8 mouse cellular contexts compared by ENCODE assay signal in the genomic region with DNA sequence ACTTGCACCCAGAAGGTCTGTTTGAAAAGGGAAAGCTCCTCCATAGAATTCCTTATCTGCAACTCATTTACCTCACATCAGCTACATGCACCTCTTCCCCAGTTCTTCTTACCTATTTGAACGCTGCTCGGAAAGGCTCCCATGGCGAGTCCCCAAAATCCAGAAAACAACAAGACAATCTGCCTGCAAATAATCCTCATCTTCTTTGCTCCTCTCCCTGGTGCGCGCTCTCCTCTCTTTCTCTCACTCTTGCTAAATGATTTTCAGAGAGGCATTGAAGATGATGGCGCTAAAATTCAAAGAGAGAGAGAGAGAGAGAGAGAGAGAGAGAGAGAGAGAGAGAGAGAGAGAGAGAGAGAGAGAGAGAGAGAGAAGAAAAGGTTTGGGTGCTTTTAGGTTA. TPM values are rescaled to one million over a fixed set of nuclear protein-coding genes. Genes with fewer than 3 reads are reported as not detected.
A peak's percentile ranks its signal among the peaks of the same experiment; 100 is the strongest.
DNase-seq lines count a peak whose midpoint lies in the region; ATAC-seq lines count a peak whose summit lies in the region.

No protein-coding gene starts in this region.

- 0% methylated on average over 6 of the region's 6 CpGs for WGBS in forebrain, embryonic 13.5 days
- under 1% methylated on average over 5 of the region's 6 CpGs for WGBS in midbrain, embryonic 11.5 days

- H3K4me2 ChIP-seq in forebrain, embryonic 13.5 days: peak overlapping the region; percentile 66
- peak overlapping the region; percentile 57 for H3K4me2 ChIP-seq in midbrain, embryonic 11.5 days

- ATAC-seq in forebrain, embryonic 13.5 days: no peak
- no peak for ATAC-seq in midbrain, embryonic 11.5 days (ENCODE audit: low FRiP score)

- peak overlapping the region; percentile 78 for H3K9ac ChIP-seq in forebrain, embryonic 13.5 days
- H3K9ac ChIP-seq in midbrain, embryonic 11.5 days (ENCODE audit: low read length): peak overlapping the region; percentile 47

- H3K9me3 ChIP-seq in forebrain, embryonic 13.5 days (replicated peaks): no peaks in the 10 kb centered on the region
- H3K9me3 ChIP-seq in midbrain, embryonic 11.5 days (ENCODE audit: control insufficient read depth, low read length): no peaks in the 10 kb centered on the region

- H3K4me1 ChIP-seq in forebrain, embryonic 13.5 days: peaks cover 3% of the 10 kb centered on the region; the same call in 1 of the 2 replicates
- H3K4me1 ChIP-seq in midbrain, embryonic 11.5 days (ENCODE audit: control insufficient read depth, insufficient read depth, low read length): no peaks in the 10 kb centered on the region

- peak overlapping the region; percentile 91 for H3K27ac ChIP-seq in forebrain, embryonic 13.5 days
- no peak overlapping the region; the same call in 1 of the 2 replicates for H3K27ac ChIP-seq in midbrain, embryonic 11.5 days (ENCODE audit: low read depth, low read length)

- no peaks in the 10 kb centered on the region for H3K27me3 ChIP-seq in forebrain, embryonic 13.5 days
- no peaks in the 10 kb centered on the region for H3K27me3 ChIP-seq in midbrain, embryonic 11.5 days (ENCODE audit: control insufficient read depth, insufficient read depth, low read length)

- H3K36me3 ChIP-seq in forebrain, embryonic 13.5 days (ENCODE audit: poor library complexity, severe bottlenecking): no peaks in the 10 kb centered on the region
- H3K36me3 ChIP-seq in midbrain, embryonic 11.5 days (ENCODE audit: control insufficient read depth, insufficient read depth, low read length): no peaks in the 10 kb centered on the region

- DNase-seq in kidney, postnatal 4 days: peak; percentile 3 to 6
- no peak for DNase-seq in kidney, postnatal 25 days
- DNase-seq in cerebellum, adult 9-10 months: peak; percentile 69
- peak; percentile 94 for DNase-seq in midbrain, embryonic 11.5 days (ENCODE audit: low spot score, missing footprints)
- DNase-seq in thymus, postnatal 25 days: no peak
- no peak for DNase-seq in adrenal gland, adult 8-10 months
- DNase-seq in yolk sac, embryonic 10.5 days (ENCODE audit: low spot score): no peak

- peak overlapping the region; percentile 68 for H3K4me3 ChIP-seq in forebrain, embryonic 13.5 days
- H3K4me3 ChIP-seq in midbrain, embryonic 11.5 days (ENCODE audit: low read depth, low read length): peak overlapping the region; percentile 63

RNA-seq across cellular contexts. Expression of gene Gria4, which starts 1.0 kb away (rescaled TPM):
- polyA plus RNA-seq in forebrain, embryonic 13.5 days (2015; fragmentation: Nextera tagmentation; extraction: Ambion mirVana): 13.3 and 16.3 TPM in 2 replicates
- polyA plus RNA-seq in midbrain, embryonic 11.5 days (2014; fragmentation: Nextera tagmentation; extraction: Ambion mirVana): 7.2 and 8.5 TPM in 2 replicates
- 1 to 10 TPM; 2.7 to 6.2 (median 4.7) TPM for total RNA-seq in adrenal gland, adult 8-10 months (2022)

Comparison
In these comparisons a context has a peak if more than half of its experiments do, and no peak if none do; other contexts are left out.
1. DNase-seq: peak in kidney, postnatal 4 days (2 of 2), cerebellum, adult 9-10 months (single experiment) and midbrain, embryonic 11.5 days (single experiment); none in kidney, postnatal 25 days (0 of 2), thymus, postnatal 25 days (single experiment), adrenal gland, adult 8-10 months (single experiment) and yolk sac, embryonic 10.5 days (single experiment).